Mouse (Mus musculus) heart, embryonic 16.5 days (tissue): ENCODE measurements at regions not wholly inside any gene's neighbourhood (a gene's known extent, or its start where the extent isn't known, plus 50 kb on each side); places are given as distances from the start of the nearest gene placed in this dataset.
A peak's percentile ranks its signal among the peaks of the same experiment; 100 is the strongest.

Source experiments
- ATAC-seq: fragments of 200-750 bp; cut with Nextera tagmentation; replicated peaks from 2 replicates; pipeline ENCODE4 v1.8.0; 2017; ENCODE audit warnings: moderate number of reproducible peaks; ENCODE audit not compliant: insufficient read depth, low FRiP score; ENCODE audit errors: extremely low read depth
- H3K27ac ChIP-seq: fragments of 300-500 bp; sonication (generic); 2 replicates; pipeline ENCODE4 v1.5.1; 2014; ENCODE audit warnings: mild to moderate bottlenecking, low read length, control low read depth, moderate library complexity
- H3K27me3 ChIP-seq: fragments of 300-500 bp; sonication (generic); 2 replicates; pipeline ENCODE4 v1.6.1; 2014; ENCODE audit warnings: low read length, mixed read lengths; ENCODE audit not compliant: control insufficient read depth, insufficient read depth
- H3K36me3 ChIP-seq: fragments of 300-500 bp; sonication (generic); 2 replicates; pipeline ENCODE4 v1.6.1; 2014; ENCODE audit not compliant: control insufficient read depth, insufficient read depth
- H3K4me1 ChIP-seq: fragments of 300-500 bp; sonication (generic); 2 replicates; pipeline ENCODE4 v1.6.1; 2014; ENCODE audit warnings: low read length, mixed read lengths; ENCODE audit not compliant: control insufficient read depth, insufficient read depth
- H3K4me2 ChIP-seq: fragments of 300-500 bp; sonication (generic); 2 replicates; pipeline ENCODE4 v1.6.1; 2014; ENCODE audit warnings: low read depth, mild to moderate bottlenecking, control low read depth, low read length
- H3K4me3 ChIP-seq: fragments of 300-500 bp; sonication (generic); 2 replicates; pipeline ENCODE4 v1.5.1; 2014; ENCODE audit warnings: mild to moderate bottlenecking, control low read depth, low read length
- H3K9ac ChIP-seq: fragments of 300-500 bp; sonication (generic); 2 replicates; pipeline ENCODE4 v1.6.1; 2014; ENCODE audit warnings: low read length, control low read depth
- H3K9me3 ChIP-seq: fragments of 300-500 bp; sonication (generic); replicated peaks from 2 replicates; pipeline ENCODE4 v1.6.1; 2016; ENCODE audit warnings: low read length; ENCODE audit not compliant: control insufficient read depth
- WGBS: fragments of 180-500 bp; shearing (Covaris S2); extraction: QIAGEN DNeasy Blood & Tissue Kit; methylation state at CpG from one replicate; pipeline ENCODE4 v1.1.7; 2014; 5-methylcytosine and 5-hydroxymethylcytosine counted together

- H3K27me3 ChIP-seq, result 0 out of 2 replicates have a peak, but pooled peaks cover 2% of the 10 kb centered on the region
- WGBS, result 63% methylated on average over 25 of the region's 25 CpGs
- no peak for ATAC-seq
- H3K27ac ChIP-seq, result no peak overlapping the region
- no peaks in the 10 kb centered on the region for H3K9me3 ChIP-seq
- H3K36me3 ChIP-seq, result no peaks in the 10 kb centered on the region
- H3K4me3 ChIP-seq, result no peak overlapping the region
- no peak overlapping the region for H3K4me2 ChIP-seq
- H3K9ac ChIP-seq, result no peak overlapping the region
- H3K4me1 ChIP-seq, result peaks cover 3% of the 10 kb centered on the region; the same call in 1 of the 2 replicates
These were observed 83.9 kb upstream of the Zfp366 start for GRCm38 (mm10) chr13:99100430-99101409.

GRCm38 (mm10) chr13:99099794-99100429 lies 84.7 kb upstream of the Zfp366 start:
- no peak overlapping the region for H3K27ac ChIP-seq
- no peak overlapping the region for H3K4me2 ChIP-seq
- H3K9ac ChIP-seq, result no peak overlapping the region
- H3K9me3 ChIP-seq, result no peaks in the 10 kb centered on the region
- H3K4me1 ChIP-seq, result peaks cover 3% of the 10 kb centered on the region; the same call in 1 of the 2 replicates
- 0 out of 2 replicates have a peak, but pooled peaks cover 2% of the 10 kb centered on the region for H3K27me3 ChIP-seq
- no peak for ATAC-seq
- no peak overlapping the region for H3K4me3 ChIP-seq
- 81% methylated on average over 6 of the region's 6 CpGs for WGBS
- H3K36me3 ChIP-seq, result no peaks in the 10 kb centered on the region

GRCm38 (mm10) chr13:99099226-99099625 lies 85.4 kb upstream of the Zfp366 start:
- Histone ChIP-seq H3K4me3 (no peak overlapping the region), H3K4me1 (peaks cover 3% of the 10 kb centered on the region; the same call in 1 of the 2 replicates), H3K27ac (no peak overlapping the region), H3K36me3 (no peaks in the 10 kb centered on the region), H3K9me3 (no peaks in the 10 kb centered on the region), H3K9ac (no peak overlapping the region), H3K27me3 (0 out of 2 replicates have a peak, but pooled peaks cover 2% of the 10 kb centered on the region), H3K4me2 (no peak overlapping the region)
- no peak for ATAC-seq
- 67% methylated on average over 7 of the region's 7 CpGs for WGBS

GRCm38 (mm10) chr13:99097606-99098545 lies 86.7 kb upstream of the Zfp366 start:
- no peak overlapping the region for H3K27ac ChIP-seq
- 0 out of 2 replicates have a peak, but pooled peaks cover 2% of the 10 kb centered on the region for H3K27me3 ChIP-seq
- no peaks in the 10 kb centered on the region for H3K36me3 ChIP-seq
- no peaks in the 10 kb centered on the region for H3K9me3 ChIP-seq
- peaks cover 3% of the 10 kb centered on the region; the same call in 1 of the 2 replicates for H3K4me1 ChIP-seq
- WGBS, result 93% methylated on average over 6 of the region's 6 CpGs
- H3K9ac ChIP-seq, result no peak overlapping the region
- no peak for ATAC-seq
- H3K4me2 ChIP-seq, result no peak overlapping the region
- H3K4me3 ChIP-seq, result no peak overlapping the region

GRCm38 (mm10) chr13:99096837-99097236 lies 87.8 kb upstream of the Zfp366 start:
- Histone ChIP-seq H3K4me2 (no peak overlapping the region), H3K9ac (no peak overlapping the region), H3K27ac (no peak overlapping the region), H3K9me3 (no peaks in the 10 kb centered on the region), H3K27me3 (0 out of 2 replicates have a peak, but pooled peaks cover 2% of the 10 kb centered on the region), H3K4me1 (peaks cover 12% of the 10 kb centered on the region), H3K4me3 (no peak overlapping the region), H3K36me3 (no peaks in the 10 kb centered on the region)
- 92% methylated on average over 6 of the region's 6 CpGs for WGBS
- ATAC-seq, result no peak

GRCm38 (mm10) chr13:99095006-99095405 lies 89.6 kb upstream of the Zfp366 start:
- no peak overlapping the region for H3K9ac ChIP-seq
- 0 out of 2 replicates have a peak, but pooled peaks cover 2% of the 10 kb centered on the region for H3K27me3 ChIP-seq
- no peak overlapping the region for H3K4me3 ChIP-seq
- peaks cover 11% of the 10 kb centered on the region for H3K4me1 ChIP-seq
- WGBS, result 89% methylated on average over 5 of the region's 5 CpGs
- no peaks in the 10 kb centered on the region for H3K36me3 ChIP-seq
- no peaks in the 10 kb centered on the region for H3K9me3 ChIP-seq
- ATAC-seq, result no peak
- H3K4me2 ChIP-seq, result no peak overlapping the region
- no peak overlapping the region for H3K27ac ChIP-seq

GRCm38 (mm10) chr13:99094221-99094620 lies 90.4 kb upstream of the Zfp366 start:
- 0 out of 2 replicates have a peak, but pooled peaks cover 2% of the 10 kb centered on the region for H3K27me3 ChIP-seq
- 88% methylated on average over 5 of the region's 5 CpGs for WGBS

GRCm38 (mm10) chr13:99093269-99093668 lies 91.4 kb upstream of the Zfp366 start:
- ATAC-seq, result peak; percentile 85
- WGBS, result 9% methylated on average over 9 of the region's 9 CpGs
- Histone ChIP-seq H3K9ac (no peak overlapping the region), H3K4me1 (peaks cover 11% of the 10 kb centered on the region), H3K27ac (no peak overlapping the region), H3K27me3 (0 out of 2 replicates have a peak, but pooled peaks cover 2% of the 10 kb centered on the region), H3K4me3 (no peak overlapping the region), H3K4me2 (no peak overlapping the region; the same call in 1 of the 2 replicates), H3K9me3 (no peaks in the 10 kb centered on the region), H3K36me3 (no peaks in the 10 kb centered on the region)

More at GRCm38 (mm10) chr13:99094221-99094620, 90.4 kb upstream of the Zfp366 start:
- H3K9me3 ChIP-seq, result no peaks in the 10 kb centered on the region
- no peaks in the 10 kb centered on the region for H3K36me3 ChIP-seq
- H3K27ac ChIP-seq, result no peak overlapping the region
- H3K4me3 ChIP-seq, result no peak overlapping the region
- H3K9ac ChIP-seq, result no peak overlapping the region
- H3K4me2 ChIP-seq, result no peak overlapping the region
- peaks cover 11% of the 10 kb centered on the region for H3K4me1 ChIP-seq
- no peak for ATAC-seq
